Mouse (Mus musculus) adrenal gland, adult 2 months (tissue): Measurements from ENCODE around the gene Wnt5b. TPM values are rescaled to one million over a fixed set of nuclear protein-coding genes. Genes with fewer than 3 reads are reported as not detected.

Experiments
- DNase-seq: peaks from one replicate; pipeline ENCODE4 v3.0.0; 2021
- polyA plus RNA-seq: library from polyadenylated mRNA; depleted of rRNA; stranded (reverse); fragments of >200 nt; gene quantifications from 2 replicates; pipeline ENCODE4 v1.2.3, GENCODE M21; 2012; rRNA removed
- total RNA-seq, 2 experiments: library from RNA; stranded (reverse); gene quantifications; 2 replicates each; pipeline ENCODE4 v1.2.3; 2021

Gene Wnt5b
- total and polyA plus RNA-seq, 3 experiments, result 1.9 to 3.3 (median 2.8) TPM

GRCm38 (mm10) chr6:119386821-119387220 lies 157.3 kb downstream of the Wnt5b start:
- DNase-seq, result no peak

- no peak for DNase-seq
These were observed 157.7 kb downstream of the Wnt5b start for GRCm38 (mm10) chr6:119386421-119386820.

DNA sequence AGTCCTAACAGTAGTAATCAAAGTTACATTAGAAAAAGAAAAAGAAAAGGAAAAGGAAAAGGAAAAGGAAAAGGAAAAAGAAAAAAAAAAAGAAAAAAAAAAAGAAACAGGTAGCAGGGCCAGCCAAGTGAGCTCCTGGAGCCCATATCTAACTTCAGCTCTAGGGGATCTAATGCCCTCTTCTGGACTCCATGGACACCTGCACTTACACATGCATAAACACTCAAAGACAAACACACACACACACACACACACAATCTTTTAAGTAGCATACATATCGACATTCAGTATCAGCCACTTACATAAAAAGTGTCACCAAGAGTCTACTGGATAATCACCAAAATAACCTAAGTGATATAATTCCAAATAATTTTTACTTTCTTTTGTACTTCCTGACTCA lies 158.5 kb downstream of the Wnt5b start:
- no peak for DNase-seq

Other genes with a start within 250 kb of the Wnt5b start
- gene Lrtm2, start 213.6 kb downstream of the Wnt5b start, total RNA-seq, result under 1 TPM in 1 of 2 experiments, not detected in 1; 0.28 TPM
- 0.13 TPM in 1 of 2 replicates, not detected in the other for gene Lrtm2, start 213.6 kb downstream of the Wnt5b start, polyA plus RNA-seq
- 100 to 1,000 TPM; 194 to 198 TPM for gene Adipor2, start 126.6 kb downstream of the Wnt5b start, total RNA-seq
- gene Adipor2, start 126.6 kb downstream of the Wnt5b start, polyA plus RNA-seq, result 55.9 and 62.9 TPM in 2 replicates
- 10 to 100 TPM; 31.9 to 36.9 TPM for gene Fbxl14, start 64.7 kb downstream of the Wnt5b start, total RNA-seq
- 104 and 107 TPM in 2 replicates for gene Fbxl14, start 64.7 kb downstream of the Wnt5b start, polyA plus RNA-seq